Mouse (Mus musculus): ENCODE measurements around the gene Pcbp2. TPM values are rescaled to one million over a fixed set of nuclear protein-coding genes. Genes with fewer than 3 reads are reported as not detected.

The Pcbp2 gene
- polyA plus RNA-seq, 1 experiment from 2014 or later, result 120 TPM

DNA sequence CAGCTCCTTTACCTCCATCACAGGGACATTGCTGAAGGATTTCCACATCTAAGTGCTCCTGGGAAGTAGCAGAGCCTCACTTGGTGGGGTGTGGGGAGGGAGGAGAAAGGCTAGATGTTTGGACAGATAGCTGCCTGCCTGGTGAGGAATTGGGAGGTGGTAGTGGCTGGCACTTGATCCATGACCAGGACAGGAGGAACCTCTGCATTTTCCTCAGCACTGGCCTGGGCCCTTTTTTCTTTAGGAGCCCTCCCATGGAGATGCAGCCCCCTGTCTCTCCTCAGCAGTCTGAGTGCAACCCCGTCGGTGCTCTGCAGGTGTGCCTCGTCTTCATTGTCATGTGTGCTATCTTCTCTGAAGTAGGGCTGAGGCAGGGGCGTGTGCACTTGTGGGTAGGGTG, 51.1 kb downstream of the Pcbp2 start:
- no peak overlapping the region for H3K4me2 ChIP-seq (ENCODE audit: low read length)

DNA sequence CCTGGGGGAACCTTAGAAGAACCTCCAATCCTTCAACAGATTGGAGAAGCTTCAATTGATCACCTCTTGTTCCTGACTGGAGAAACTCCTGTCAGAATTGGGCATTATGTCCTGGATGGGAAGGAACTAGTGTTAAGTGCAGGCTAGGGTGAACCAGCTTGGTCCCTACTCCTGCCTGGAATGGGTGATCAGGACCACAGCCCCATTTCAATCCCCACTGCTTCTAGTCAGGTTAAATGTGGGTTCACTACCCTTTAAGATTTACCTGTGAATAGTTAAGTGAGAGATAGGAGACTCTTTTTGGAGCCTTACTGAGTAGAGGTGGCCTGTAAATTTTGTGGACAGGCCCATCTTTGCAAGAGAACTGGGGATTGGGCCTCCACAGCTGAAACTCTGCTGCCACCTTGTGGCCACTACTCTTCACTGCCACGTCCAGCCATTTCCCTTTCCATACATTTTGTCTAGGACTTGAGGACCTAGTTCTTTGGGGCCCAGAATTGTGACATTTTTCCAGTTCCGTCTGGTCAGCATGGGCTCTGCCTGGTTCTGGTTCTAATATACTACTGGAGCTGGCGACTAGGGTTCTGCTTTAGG, 54.6 kb downstream of the Pcbp2 start, which contains the start of gene Npff:
TSS of gene Npff (minus strand) at position 51 of the 594 bp plus-strand sequence.
- Histone ChIP-seq H3K4me1 (ENCODE audit: control insufficient read depth, insufficient read depth, low read depth, low read length) (no peaks in the 10 kb centered on the region), H3K9me3 (ENCODE audit: control insufficient read depth, low read length) (no peaks in the 10 kb centered on the region), H3K4me2 (ENCODE audit: low read length) (no peak within 1 kb of the TSS), H3K36me3 (ENCODE audit: control insufficient read depth, insufficient read depth, low read length) (peaks cover 20% of the 10 kb centered on the region), H3K4me3 (ENCODE audit: low read length) (no peak within 1 kb of the TSS), H3K27ac (ENCODE audit: low read depth, low read length) (0 out of 2 replicates have a peak within 1 kb of the TSS, but pooled peaks have one; percentile 2), H3K9ac (ENCODE audit: low read depth, low read length) (no peak within 1 kb of the TSS), H3K27me3 (replicated peaks; ENCODE audit: control insufficient read depth, insufficient read depth, low read length) (no peaks in the 10 kb centered on the region)
- 3% methylated on average over 3 of the region's 3 CpGs for WGBS
- ATAC-seq, result 0 out of 2 replicates have a peak, but pooled peaks have one; percentile 38

More for the DNA sequence above, 51.1 kb downstream of the Pcbp2 start:
- WGBS, result 90% methylated on average over 4 of the region's 4 CpGs
- H3K27ac ChIP-seq (ENCODE audit: low read depth, low read length), result no peak overlapping the region
- peaks cover 13% of the 10 kb centered on the region; the same call in 1 of the 2 replicates for H3K36me3 ChIP-seq (ENCODE audit: control insufficient read depth, insufficient read depth, low read length)
- H3K4me1 ChIP-seq (ENCODE audit: control insufficient read depth, insufficient read depth, low read depth, low read length), result peaks cover 9% of the 10 kb centered on the region
- no peak for ATAC-seq
- no peaks in the 10 kb centered on the region for H3K9me3 ChIP-seq (ENCODE audit: control insufficient read depth, low read length)
- H3K9ac ChIP-seq (ENCODE audit: low read depth, low read length), result no peak overlapping the region
- H3K27me3 ChIP-seq (replicated peaks; ENCODE audit: control insufficient read depth, insufficient read depth, low read length), result no peaks in the 10 kb centered on the region
- H3K4me3 ChIP-seq (ENCODE audit: low read length), result no peak overlapping the region

DNA sequence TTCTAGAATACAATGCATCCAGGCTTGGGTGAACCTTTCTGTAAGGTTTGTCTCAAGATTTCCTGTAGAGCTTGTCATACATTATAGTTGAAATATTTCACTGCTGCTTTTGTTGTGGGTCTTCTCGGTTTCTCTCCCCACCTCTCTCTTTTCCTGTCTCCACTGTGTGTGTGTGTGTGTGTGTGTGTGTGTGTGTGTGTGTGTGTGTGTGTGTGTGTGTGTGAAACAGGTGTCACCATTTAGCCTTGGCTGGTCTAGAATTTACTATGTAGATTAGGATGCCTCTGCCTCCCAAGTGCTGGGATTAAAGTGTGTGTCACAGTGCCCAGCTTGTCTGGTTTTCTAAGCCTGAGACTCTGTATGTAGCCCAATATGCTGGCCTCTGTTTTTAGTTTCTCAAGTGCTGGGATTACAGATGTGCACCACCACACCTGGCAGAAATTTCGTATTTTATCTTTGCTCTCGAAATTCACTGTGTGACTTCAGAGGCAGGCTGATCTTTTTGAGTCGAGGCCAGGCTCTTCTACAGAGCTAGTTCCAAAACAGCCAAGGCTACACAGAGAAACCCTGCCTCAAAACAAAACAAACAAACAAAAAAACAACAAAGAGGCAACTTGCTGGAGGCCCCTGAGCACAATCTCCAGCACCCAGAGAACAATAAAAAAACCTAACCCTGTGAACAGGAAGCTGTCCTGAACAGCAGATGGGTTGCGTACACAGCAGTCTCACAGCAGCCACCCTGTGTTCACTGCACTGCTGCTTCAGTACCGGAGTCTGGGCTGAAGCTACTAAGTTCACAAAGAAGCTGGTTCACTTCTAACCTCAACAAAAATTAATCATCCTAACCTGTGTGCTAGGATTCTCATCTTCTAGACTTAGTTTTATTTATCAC, 56.0 kb downstream of the Pcbp2 start:
- Histone ChIP-seq H3K4me3 (ENCODE audit: low read length) (no peak overlapping the region), H3K27ac (ENCODE audit: low read depth, low read length) (no peak overlapping the region), H3K9ac (ENCODE audit: low read depth, low read length) (no peak overlapping the region), H3K36me3 (ENCODE audit: control insufficient read depth, insufficient read depth, low read length) (peaks cover 24% of the 10 kb centered on the region), H3K9me3 (ENCODE audit: control insufficient read depth, low read length) (no peaks in the 10 kb centered on the region), H3K4me1 (ENCODE audit: control insufficient read depth, insufficient read depth, low read depth, low read length) (no peaks in the 10 kb centered on the region), H3K4me2 (ENCODE audit: low read length) (no peak overlapping the region), H3K27me3 (replicated peaks; ENCODE audit: control insufficient read depth, insufficient read depth, low read length) (no peaks in the 10 kb centered on the region)
- ATAC-seq, result no peak
- WGBS, result 92% methylated on average over 6 of the region's 6 CpGs

DNA sequence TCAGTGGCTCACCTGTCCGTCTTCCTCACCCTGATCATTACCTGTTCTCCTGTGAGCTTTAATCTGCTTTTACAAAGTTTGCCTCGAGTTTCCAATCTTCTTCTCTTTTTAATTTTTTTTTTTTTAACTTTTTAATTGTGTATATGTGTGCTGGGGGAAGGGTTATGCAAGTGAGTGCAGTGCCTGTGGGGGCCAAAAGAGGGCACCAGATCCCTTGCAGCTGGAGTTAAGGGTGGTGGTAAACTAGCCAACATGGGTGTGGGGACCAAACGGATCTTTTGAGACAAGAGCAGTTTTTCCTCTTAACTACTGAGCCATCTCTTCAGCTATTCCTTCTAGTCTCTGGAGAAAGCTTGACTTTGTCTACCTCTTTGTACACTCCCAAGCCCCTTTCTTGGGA, 57.6 kb downstream of the Pcbp2 start:
- Histone ChIP-seq H3K4me3 (ENCODE audit: low read length) (no peak overlapping the region), H3K9ac (ENCODE audit: low read depth, low read length) (no peak overlapping the region), H3K27ac (ENCODE audit: low read depth, low read length) (no peak overlapping the region), H3K4me2 (ENCODE audit: low read length) (no peak overlapping the region), H3K4me1 (ENCODE audit: control insufficient read depth, insufficient read depth, low read depth, low read length) (no peaks in the 10 kb centered on the region), H3K9me3 (ENCODE audit: control insufficient read depth, low read length) (no peaks in the 10 kb centered on the region), H3K36me3 (ENCODE audit: control insufficient read depth, insufficient read depth, low read length) (peaks cover 19% of the 10 kb centered on the region), H3K27me3 (replicated peaks; ENCODE audit: control insufficient read depth, insufficient read depth, low read length) (no peaks in the 10 kb centered on the region)
- WGBS, result 77% methylated on average over 3 of the region's 3 CpGs
- no peak for ATAC-seq

DNA sequence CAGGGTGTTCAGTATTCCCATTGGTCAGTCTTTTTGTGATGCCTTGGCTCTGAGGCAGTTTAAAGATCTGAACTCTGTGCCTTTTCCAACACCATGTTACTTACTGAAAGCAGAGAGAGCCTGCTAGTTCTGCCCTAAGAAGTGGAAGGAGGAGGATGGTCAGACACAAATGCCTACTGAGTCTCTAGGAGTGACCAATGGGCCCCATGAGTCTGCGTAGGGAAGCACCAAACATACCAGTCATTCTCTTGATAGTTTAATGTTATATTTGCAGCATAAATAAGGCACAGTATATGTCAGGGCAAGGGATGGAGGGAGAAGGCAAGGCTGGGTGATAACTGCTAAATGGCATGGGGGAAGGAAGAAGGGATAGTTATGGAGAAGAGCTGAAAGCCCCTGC, 58.1 kb downstream of the Pcbp2 start:
- H3K9me3 ChIP-seq (ENCODE audit: control insufficient read depth, low read length), result no peaks in the 10 kb centered on the region
- ATAC-seq, result no peak
- no peaks in the 10 kb centered on the region for H3K4me1 ChIP-seq (ENCODE audit: control insufficient read depth, insufficient read depth, low read depth, low read length)
- peaks cover 20% of the 10 kb centered on the region for H3K36me3 ChIP-seq (ENCODE audit: control insufficient read depth, insufficient read depth, low read length)
- H3K4me3 ChIP-seq (ENCODE audit: low read length), result no peak overlapping the region
- no peak overlapping the region for H3K4me2 ChIP-seq (ENCODE audit: low read length)
- H3K9ac ChIP-seq (ENCODE audit: low read depth, low read length), result no peak overlapping the region
- H3K27me3 ChIP-seq (replicated peaks; ENCODE audit: control insufficient read depth, insufficient read depth, low read length), result no peaks in the 10 kb centered on the region
- WGBS, result 100% methylated on average over 1 of the region's 1 CpGs
- no peak overlapping the region for H3K27ac ChIP-seq (ENCODE audit: low read depth, low read length)

DNA sequence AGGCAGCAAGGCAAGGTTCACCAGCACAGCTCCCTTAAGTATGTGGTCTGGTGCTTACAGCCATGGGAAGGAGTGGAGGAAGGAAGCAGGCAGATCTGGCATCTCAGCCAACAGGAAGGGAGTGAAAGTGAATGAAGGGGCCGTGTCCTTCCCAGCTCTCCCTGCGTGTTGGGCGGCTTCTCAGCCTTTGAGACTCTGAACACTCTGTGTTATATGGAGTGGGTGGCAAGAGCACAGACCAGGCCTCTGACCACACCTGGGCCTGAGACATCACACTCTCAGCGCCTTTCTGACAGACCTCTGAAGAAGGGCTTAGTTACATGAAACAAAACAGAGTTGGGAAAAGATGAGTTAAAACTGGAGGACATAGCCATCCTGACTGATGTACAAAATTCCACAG, 60.2 kb downstream of the Pcbp2 start:
- no peaks in the 10 kb centered on the region for H3K9me3 ChIP-seq (ENCODE audit: control insufficient read depth, low read length)
- ATAC-seq, result no peak
- H3K27me3 ChIP-seq (replicated peaks; ENCODE audit: control insufficient read depth, insufficient read depth, low read length), result no peaks in the 10 kb centered on the region
- H3K9ac ChIP-seq (ENCODE audit: low read depth, low read length), result no peak overlapping the region
- H3K4me3 ChIP-seq (ENCODE audit: low read length), result no peak overlapping the region
- no peak overlapping the region for H3K27ac ChIP-seq (ENCODE audit: low read depth, low read length)
- WGBS, result 95% methylated on average over 4 of the region's 4 CpGs
- H3K36me3 ChIP-seq (ENCODE audit: control insufficient read depth, insufficient read depth, low read length), result peaks cover 29% of the 10 kb centered on the region
- no peak overlapping the region for H3K4me2 ChIP-seq (ENCODE audit: low read length)
- H3K4me1 ChIP-seq (ENCODE audit: control insufficient read depth, insufficient read depth, low read depth, low read length), result no peaks in the 10 kb centered on the region

DNA sequence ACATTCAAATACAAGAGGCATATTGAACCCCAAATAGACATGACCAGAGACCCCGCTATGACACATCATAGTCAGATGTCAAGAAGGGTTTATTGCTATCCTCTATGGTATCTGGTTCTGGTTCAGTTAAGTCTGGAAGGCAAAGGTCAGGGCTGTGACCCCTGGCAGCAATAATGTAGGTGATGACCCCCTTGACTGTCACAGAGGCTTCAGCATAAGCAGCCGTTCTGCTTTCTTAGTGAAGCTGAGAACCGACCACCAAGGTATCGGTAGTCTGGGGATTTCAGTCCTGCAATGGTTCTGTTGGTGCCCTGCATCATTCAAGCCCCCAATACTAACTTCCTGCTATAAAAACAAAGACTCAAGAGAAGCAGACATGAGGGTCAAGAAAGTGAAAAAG, 61.2 kb downstream of the Pcbp2 start:
- ATAC-seq, result no peak
- Histone ChIP-seq H3K9ac (ENCODE audit: low read depth, low read length) (no peak overlapping the region), H3K9me3 (ENCODE audit: control insufficient read depth, low read length) (no peaks in the 10 kb centered on the region), H3K4me3 (ENCODE audit: low read length) (no peak overlapping the region), H3K36me3 (ENCODE audit: control insufficient read depth, insufficient read depth, low read length) (peaks cover 29% of the 10 kb centered on the region), H3K27me3 (replicated peaks; ENCODE audit: control insufficient read depth, insufficient read depth, low read length) (no peaks in the 10 kb centered on the region), H3K27ac (ENCODE audit: low read depth, low read length) (no peak overlapping the region), H3K4me1 (ENCODE audit: control insufficient read depth, insufficient read depth, low read depth, low read length) (no peaks in the 10 kb centered on the region), H3K4me2 (ENCODE audit: low read length) (no peak overlapping the region)
- WGBS, result 91% methylated on average over 4 of the region's 4 CpGs

DNA sequence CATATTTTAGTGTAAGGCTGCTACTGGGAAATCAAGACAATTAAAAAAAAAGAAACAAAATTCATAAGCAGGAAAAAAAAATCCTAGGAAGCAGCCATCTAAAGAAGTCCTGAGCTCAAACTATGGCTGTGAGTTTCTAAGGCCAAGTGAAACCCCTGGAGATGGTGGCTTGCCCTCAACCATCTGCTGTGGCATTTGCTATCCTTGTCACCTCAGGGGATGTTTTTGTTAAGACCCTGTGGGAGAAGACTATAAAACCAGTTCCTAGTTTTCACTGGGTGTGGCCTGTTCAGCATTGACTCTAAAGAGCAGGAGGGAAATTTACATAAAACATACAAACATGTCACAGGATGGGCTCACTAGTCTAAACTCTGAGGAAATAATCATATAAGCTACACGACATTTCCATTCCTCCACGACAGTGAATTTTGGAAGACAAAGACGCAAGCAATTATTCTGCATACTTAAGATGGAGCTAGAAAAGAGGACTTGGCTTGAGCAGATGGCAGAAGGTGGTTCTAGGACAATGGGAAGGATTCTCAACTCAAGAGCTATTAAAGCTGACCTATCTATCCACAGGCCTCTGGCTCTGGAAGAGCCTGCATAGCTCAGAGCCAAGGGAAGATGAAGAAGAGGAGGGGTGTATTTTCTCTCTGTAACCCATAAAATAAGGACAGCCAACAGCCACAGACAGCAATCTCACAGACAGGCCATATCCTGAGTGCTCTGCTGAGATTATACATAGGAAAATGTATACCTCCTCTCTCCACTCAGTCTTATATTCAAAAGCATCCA, 62.0 kb downstream of the Pcbp2 start:
- ATAC-seq, result no peak

DNA sequence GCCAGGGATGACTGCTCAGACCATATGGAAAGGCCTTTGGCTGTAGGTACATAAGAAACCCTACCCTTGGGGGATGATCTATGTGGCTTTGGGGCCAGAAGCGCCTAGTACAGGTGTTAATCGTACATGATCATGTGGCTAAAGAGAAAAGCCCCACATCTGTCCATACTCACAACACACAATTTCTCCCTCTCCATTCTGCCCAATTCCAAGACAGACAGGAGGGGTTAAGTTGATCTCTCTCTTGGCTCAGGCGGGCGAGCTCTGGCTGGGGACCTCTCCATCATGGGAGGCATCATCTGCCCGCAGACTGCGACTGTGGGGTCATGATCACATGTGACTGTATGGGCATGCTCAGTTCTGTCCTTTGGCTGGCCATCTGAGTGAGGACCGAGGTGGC, 63.6 kb downstream of the Pcbp2 start:
- no peak for ATAC-seq
- Histone ChIP-seq H3K4me3 (ENCODE audit: low read length) (no peak overlapping the region), H3K4me1 (ENCODE audit: control insufficient read depth, insufficient read depth, low read depth, low read length) (no peaks in the 10 kb centered on the region), H3K36me3 (ENCODE audit: control insufficient read depth, insufficient read depth, low read length) (peaks cover 30% of the 10 kb centered on the region), H3K9me3 (ENCODE audit: control insufficient read depth, low read length) (no peaks in the 10 kb centered on the region), H3K27me3 (replicated peaks; ENCODE audit: control insufficient read depth, insufficient read depth, low read length) (no peaks in the 10 kb centered on the region), H3K4me2 (ENCODE audit: low read length) (no peak overlapping the region), H3K9ac (ENCODE audit: low read depth, low read length) (no peak overlapping the region), H3K27ac (ENCODE audit: low read depth, low read length) (no peak overlapping the region)
- 94% methylated on average over 7 of the region's 7 CpGs for WGBS

More for the DNA sequence above, 62.0 kb downstream of the Pcbp2 start:
- 85% methylated on average over 3 of the region's 3 CpGs for WGBS
- Histone ChIP-seq H3K9ac (ENCODE audit: low read depth, low read length) (no peak overlapping the region), H3K27ac (ENCODE audit: low read depth, low read length) (no peak overlapping the region), H3K4me1 (ENCODE audit: control insufficient read depth, insufficient read depth, low read depth, low read length) (no peaks in the 10 kb centered on the region), H3K27me3 (replicated peaks; ENCODE audit: control insufficient read depth, insufficient read depth, low read length) (no peaks in the 10 kb centered on the region), H3K4me2 (ENCODE audit: low read length) (no peak overlapping the region), H3K36me3 (ENCODE audit: control insufficient read depth, insufficient read depth, low read length) (peaks cover 29% of the 10 kb centered on the region), H3K4me3 (ENCODE audit: low read length) (no peak overlapping the region), H3K9me3 (ENCODE audit: control insufficient read depth, low read length) (no peaks in the 10 kb centered on the region)

Data from hindbrain, embryonic 16.5 days (tissue).